Mouse (Mus musculus): ENCODE results near the gene Npepl1. TPM values are rescaled to one million over a fixed set of nuclear protein-coding genes. Genes with fewer than 3 reads are reported as not detected.

The Npepl1 gene
- polyA plus RNA-seq (2015; fragmentation: Nextera tagmentation; extraction: Ambion mirVana) = 65.7 and 76.6 TPM in 2 replicates

DNA sequence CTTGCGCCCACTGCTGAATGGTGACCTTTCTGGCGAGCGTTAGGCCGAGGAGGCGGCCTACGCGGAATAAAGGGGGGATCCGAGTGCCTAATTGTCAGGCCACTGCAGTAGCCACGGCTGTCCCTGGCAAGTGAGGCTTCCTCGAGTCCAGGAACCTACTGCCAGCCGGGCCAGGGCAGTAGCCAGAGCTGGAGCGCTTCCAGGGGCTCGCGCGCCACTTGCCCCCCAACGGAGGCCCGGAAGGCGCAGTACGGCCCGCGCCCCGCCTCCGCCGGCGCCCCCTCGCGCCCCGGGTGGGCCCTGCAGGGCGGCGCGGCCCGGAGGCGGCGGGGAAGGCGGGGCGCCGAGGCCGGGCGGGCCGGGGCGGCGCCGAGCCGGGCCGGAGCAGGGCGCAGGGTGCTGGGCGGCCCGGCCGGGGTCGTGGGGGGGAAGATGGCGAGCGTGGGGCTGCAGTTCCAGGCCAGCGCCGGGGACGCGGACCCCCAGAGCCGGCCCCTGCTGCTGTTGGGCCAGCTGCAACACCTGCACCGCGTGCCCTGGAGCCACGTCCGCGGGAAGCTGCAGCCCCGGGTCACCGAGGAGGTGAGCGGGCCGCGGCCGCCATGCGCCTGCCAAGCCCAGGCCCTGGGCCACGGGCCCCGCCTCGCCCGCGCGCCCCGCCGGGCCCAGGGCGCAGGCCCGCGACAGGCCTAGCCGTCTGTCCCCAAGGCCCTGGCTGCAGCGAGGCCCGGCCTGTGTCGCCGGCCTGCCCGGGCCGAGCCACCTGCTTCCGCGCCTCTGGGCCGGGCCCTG, at the start of gene Npepl1:
Gene Npepl1, plus strand, starts transcription at position 359 of the 792 bp plus-strand sequence.

GRCm38 (mm10) chr2:174075673-174076432, 34.3 kb upstream of the Npepl1 start, which contains the start of gene Stx16:
Gene Stx16 (plus strand): TSS chr2:174076308.

Other genes with a start within 250 kb of the Npepl1 start
- gene Stx16, start 34.0 kb upstream of the Npepl1 start, polyA plus RNA-seq (2015; fragmentation: Nextera tagmentation; extraction: Ambion mirVana) = 8.2 and 9.5 TPM in 2 replicates
- gene Gnas, start 174.0 kb downstream of the Npepl1 start, polyA plus RNA-seq (2015; fragmentation: Nextera tagmentation; extraction: Ambion mirVana) = 1,236 and 1,513 TPM in 2 replicates
- 12.5 and 21.2 TPM in 2 replicates for gene Gm20721, start 236.4 kb downstream of the Npepl1 start, polyA plus RNA-seq (2015; fragmentation: Nextera tagmentation; extraction: Ambion mirVana)